Mouse (Mus musculus) forebrain, embryonic 16.5 days (tissue): Measurements from ENCODE around the gene Naa15. TPM values are rescaled to one million over a fixed set of nuclear protein-coding genes. Genes with fewer than 3 reads are reported as not detected.
A peak's percentile ranks its signal among the peaks of the same experiment; 100 is the strongest.

Source experiments
- ATAC-seq: fragments of 200-750 bp; cut with Nextera tagmentation; 2 replicates; pipeline ENCODE4 v1.8.0; 2017; ENCODE audit warnings: mild to moderate bottlenecking, moderate library complexity
- H3K27ac ChIP-seq: fragments of 300-500 bp; sonication (generic); 2 replicates; pipeline ENCODE4 v1.5.1; 2014; ENCODE audit warnings: low read length, control low read depth
- H3K27me3 ChIP-seq: fragments of 300-500 bp; sonication (generic); replicated peaks from 2 replicates; pipeline ENCODE4 v1.6.1; 2014; ENCODE audit warnings: low read length; ENCODE audit not compliant: control insufficient read depth, insufficient read depth
- H3K36me3 ChIP-seq: fragments of 300-500 bp; sonication (generic); 2 replicates; pipeline ENCODE4 v1.6.1; 2014; ENCODE audit not compliant: control insufficient read depth, insufficient read depth
- H3K4me1 ChIP-seq: fragments of 300-500 bp; sonication (generic); replicated peaks from 2 replicates; pipeline ENCODE4 v1.6.1; 2014; ENCODE audit warnings: low read length; ENCODE audit not compliant: control insufficient read depth, insufficient read depth
- H3K4me2 ChIP-seq: fragments of 300-500 bp; sonication (generic); 2 replicates; pipeline ENCODE4 v1.6.1; 2014; ENCODE audit warnings: mild to moderate bottlenecking, low read length, control low read depth
- H3K4me3 ChIP-seq: fragments of 300-500 bp; sonication (generic); replicated peaks from 2 replicates; pipeline ENCODE4 v1.5.1; 2014; ENCODE audit warnings: mild to moderate bottlenecking, low read length, control low read depth
- H3K9ac ChIP-seq: fragments of 300-500 bp; sonication (generic); replicated peaks from 2 replicates; pipeline ENCODE4 v1.6.1; 2014; ENCODE audit warnings: low read depth, low read length, control low read depth
- H3K9me3 ChIP-seq: fragments of 300-500 bp; sonication (generic); 2 replicates; pipeline ENCODE4 v1.6.1; 2016; ENCODE audit warnings: low read length; ENCODE audit not compliant: control insufficient read depth
- WGBS: fragments of 180-500 bp; shearing (Covaris S2); extraction: QIAGEN DNeasy Blood & Tissue Kit; methylation state at CpG from one replicate; pipeline ENCODE4 v1.1.7; 2014; 5-methylcytosine and 5-hydroxymethylcytosine counted together
- polyA plus RNA-seq: library from polyadenylated mRNA; unstranded; fragments of >200 nt; fragmentation: Nextera tagmentation; extraction: Ambion mirVana; gene quantifications from 2 replicates; pipeline ENCODE4 v1.2.1, GENCODE M21; 2015

Gene Naa15
- polyA plus RNA-seq, 1 experiment from 2014 or later, result 56.5 TPM

DNA sequence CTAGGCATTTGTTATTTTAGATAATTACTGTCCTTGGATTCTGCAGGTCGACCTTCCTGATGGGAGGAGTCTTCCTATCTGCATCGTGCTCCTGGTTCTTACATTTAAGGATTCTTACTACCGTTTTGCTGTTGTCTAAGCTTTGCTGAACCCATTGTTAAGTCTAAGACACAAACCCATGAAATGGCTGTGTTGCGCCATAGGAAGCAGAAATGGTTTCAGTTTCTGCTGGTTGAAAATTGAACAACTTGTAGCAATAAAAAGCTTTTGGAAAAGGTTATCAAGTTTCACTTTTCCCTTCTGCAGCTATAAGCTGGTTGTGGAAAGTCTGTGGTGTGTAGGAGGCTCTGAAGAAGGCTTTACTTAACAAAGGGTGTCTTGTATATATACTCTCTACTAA is 60.8 kb downstream of the Naa15 start:
- 90% methylated on average over 4 of the region's 4 CpGs for WGBS

DNA sequence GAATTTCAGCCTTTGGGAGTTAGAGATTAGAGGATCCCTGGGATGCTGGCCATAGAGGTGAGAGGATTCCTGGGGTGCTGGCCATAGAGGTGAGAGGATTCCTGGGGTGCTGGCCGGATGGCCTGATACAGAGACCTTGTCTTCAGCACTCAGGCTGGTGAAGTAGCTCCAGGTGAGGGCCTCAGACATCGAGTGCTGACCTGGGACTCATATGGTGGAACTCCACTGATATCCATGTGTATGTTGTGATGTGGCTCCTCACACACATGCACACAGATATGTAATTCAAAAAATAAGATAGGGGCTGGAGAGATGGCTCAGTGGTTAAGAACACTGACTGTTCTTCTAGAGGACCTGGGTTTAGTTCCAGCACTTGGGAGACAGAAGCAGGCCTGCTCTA is 64.9 kb downstream of the Naa15 start:
- peaks cover 6% of the 10 kb centered on the region; the same call in 1 of the 2 replicates for H3K36me3 ChIP-seq
- H3K9me3 ChIP-seq, result no peaks in the 10 kb centered on the region
- H3K9ac ChIP-seq, result no peak overlapping the region
- no peak overlapping the region for H3K4me2 ChIP-seq
- 46% methylated on average over 2 of the region's 2 CpGs for WGBS
- peaks cover 12% of the 10 kb centered on the region for H3K4me1 ChIP-seq
- no peak overlapping the region for H3K4me3 ChIP-seq
- no peak for ATAC-seq
- H3K27ac ChIP-seq, result no peak overlapping the region
- H3K27me3 ChIP-seq, result no peaks in the 10 kb centered on the region

More for the DNA sequence above, 60.8 kb downstream of the Naa15 start:
- no peaks in the 10 kb centered on the region for H3K9me3 ChIP-seq
- peaks cover 20% of the 10 kb centered on the region for H3K36me3 ChIP-seq
- no peak overlapping the region for H3K4me2 ChIP-seq
- H3K27me3 ChIP-seq, result no peaks in the 10 kb centered on the region
- H3K4me1 ChIP-seq, result no peaks in the 10 kb centered on the region
- H3K27ac ChIP-seq, result no peak overlapping the region
- H3K4me3 ChIP-seq, result no peak overlapping the region
- ATAC-seq, result no peak
- H3K9ac ChIP-seq, result no peak overlapping the region

GRCm38 (mm10) chr3:51481059-51481458 is 66.1 kb downstream of the Naa15 start:
- H3K4me1 ChIP-seq, result peaks cover 23% of the 10 kb centered on the region
- no peaks in the 10 kb centered on the region for H3K27me3 ChIP-seq
- H3K9ac ChIP-seq, result no peak overlapping the region
- no peak overlapping the region for H3K4me2 ChIP-seq
- no peak for ATAC-seq
- no peaks in the 10 kb centered on the region for H3K9me3 ChIP-seq
- no peak overlapping the region for H3K4me3 ChIP-seq
- no peak overlapping the region for H3K27ac ChIP-seq
- no peaks in the 10 kb centered on the region for H3K36me3 ChIP-seq

- no peak overlapping the region for H3K4me2 ChIP-seq
- H3K36me3 ChIP-seq, result no peaks in the 10 kb centered on the region
- no peak overlapping the region for H3K4me3 ChIP-seq
- no peak overlapping the region for H3K9ac ChIP-seq
- H3K9me3 ChIP-seq, result no peaks in the 10 kb centered on the region
- H3K27ac ChIP-seq, result no peak overlapping the region
- ATAC-seq, result no peak
- peaks cover 28% of the 10 kb centered on the region for H3K4me1 ChIP-seq
- WGBS, result 44% methylated on average over 3 of the region's 3 CpGs
- H3K27me3 ChIP-seq, result no peaks in the 10 kb centered on the region
Measured at GRCm38 (mm10) chr3:51481881-51482280, 66.9 kb downstream of the Naa15 start.

DNA sequence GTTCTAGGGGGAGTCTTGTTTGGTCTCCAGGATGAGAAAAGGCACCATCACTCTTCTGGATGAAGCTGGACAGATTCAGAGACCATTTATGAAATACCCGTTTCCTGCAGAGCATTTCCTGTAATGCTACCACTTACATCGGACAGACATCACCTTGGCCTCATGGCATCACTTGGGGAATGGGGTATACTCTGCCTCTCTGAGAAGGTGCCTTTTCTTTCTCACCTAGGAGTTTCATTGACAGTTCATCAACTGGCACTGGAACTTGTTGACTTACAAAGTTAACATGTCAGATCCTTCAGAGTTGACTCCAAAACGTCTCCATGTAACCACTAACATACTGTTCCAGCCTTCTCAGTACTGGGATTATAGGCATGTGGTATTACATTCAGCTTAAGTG is 67.8 kb downstream of the Naa15 start:
- peaks cover 28% of the 10 kb centered on the region for H3K4me1 ChIP-seq
- no peaks in the 10 kb centered on the region for H3K27me3 ChIP-seq
- no peaks in the 10 kb centered on the region for H3K9me3 ChIP-seq
- ATAC-seq, result no peak
- H3K36me3 ChIP-seq, result no peaks in the 10 kb centered on the region
- H3K27ac ChIP-seq, result no peak overlapping the region
- peak overlapping the region; percentile 88; the same call in 1 of the 2 replicates for H3K9ac ChIP-seq
- WGBS, result 80% methylated on average over 3 of the region's 3 CpGs
- H3K4me2 ChIP-seq, result peak overlapping the region; percentile 84
- H3K4me3 ChIP-seq, result no peak overlapping the region; the same call in 1 of the 2 replicates

DNA sequence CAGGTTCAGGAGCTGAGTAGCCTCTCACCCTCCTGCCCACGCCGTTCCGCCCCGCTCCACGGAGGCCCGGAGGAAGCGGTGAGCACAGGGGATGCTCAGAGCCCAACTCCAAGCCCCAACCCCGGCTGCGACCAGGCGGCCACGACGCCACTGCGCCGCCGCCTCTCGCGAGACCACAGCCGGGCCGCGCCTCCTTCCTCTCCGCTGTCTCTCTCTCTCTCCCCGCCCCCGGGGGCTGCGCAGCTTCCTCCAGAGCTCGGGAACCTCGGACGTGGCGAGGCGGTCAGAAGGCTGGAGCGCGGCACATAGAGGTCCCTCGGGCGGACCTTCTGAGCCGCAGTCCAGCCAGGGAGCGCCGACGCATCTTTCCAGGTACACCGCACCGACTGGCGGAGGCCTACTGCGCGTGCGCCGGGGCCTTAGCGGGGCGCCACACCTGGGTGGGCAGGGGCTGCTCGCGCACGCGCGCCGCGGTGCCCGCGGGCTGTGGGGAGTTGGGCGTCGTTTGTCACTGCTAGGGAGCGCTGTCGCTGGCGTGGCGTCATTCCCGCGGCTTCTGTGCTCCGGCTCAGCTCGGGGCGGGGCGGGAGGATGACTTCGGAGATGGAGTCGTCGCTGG is 68.9 kb downstream of the Naa15 start, which contains the start of gene Rab33b:
Gene Rab33b (plus strand): TSS at position 180 of the 619 bp plus-strand sequence.
- Histone ChIP-seq H3K27ac (peak within 1 kb of the TSS; percentile 96), H3K9me3 (no peaks in the 10 kb centered on the region), H3K27me3 (no peaks in the 10 kb centered on the region), H3K4me3 (peak within 1 kb of the TSS; percentile 52), H3K4me2 (peak within 1 kb of the TSS; percentile 84), H3K9ac (peak within 1 kb of the TSS; percentile 88), H3K36me3 (no peaks in the 10 kb centered on the region), H3K4me1 (peaks cover 28% of the 10 kb centered on the region)
- peak; percentile 94 for ATAC-seq
- under 1% methylated on average over 69 of the region's 70 CpGs for WGBS

- Histone ChIP-seq H3K27ac (peak overlapping the region; percentile 96), H3K4me3 (peak overlapping the region; percentile 52), H3K9me3 (no peaks in the 10 kb centered on the region), H3K36me3 (no peaks in the 10 kb centered on the region), H3K4me1 (peaks cover 28% of the 10 kb centered on the region), H3K9ac (peak overlapping the region; percentile 88), H3K4me2 (peak overlapping the region; percentile 84), H3K27me3 (no peaks in the 10 kb centered on the region)
- no peak; the same call in none of the 2 replicates for ATAC-seq
- 0% methylated on average over 33 of the region's 33 CpGs for WGBS
Measured at GRCm38 (mm10) chr3:51484370-51484769, 69.4 kb downstream of the Naa15 start.

GRCm38 (mm10) chr3:51485347-51485746 is 70.4 kb downstream of the Naa15 start:
- ATAC-seq, result no peak
- no peaks in the 10 kb centered on the region for H3K36me3 ChIP-seq
- H3K27me3 ChIP-seq, result no peaks in the 10 kb centered on the region
- H3K4me3 ChIP-seq, result peak overlapping the region; percentile 52
- no peaks in the 10 kb centered on the region for H3K9me3 ChIP-seq
- 79% methylated on average over 4 of the region's 4 CpGs for WGBS
- no peak overlapping the region for H3K27ac ChIP-seq
- no peak overlapping the region for H3K9ac ChIP-seq
- peak overlapping the region; percentile 84 for H3K4me2 ChIP-seq
- H3K4me1 ChIP-seq, result peaks cover 30% of the 10 kb centered on the region

DNA sequence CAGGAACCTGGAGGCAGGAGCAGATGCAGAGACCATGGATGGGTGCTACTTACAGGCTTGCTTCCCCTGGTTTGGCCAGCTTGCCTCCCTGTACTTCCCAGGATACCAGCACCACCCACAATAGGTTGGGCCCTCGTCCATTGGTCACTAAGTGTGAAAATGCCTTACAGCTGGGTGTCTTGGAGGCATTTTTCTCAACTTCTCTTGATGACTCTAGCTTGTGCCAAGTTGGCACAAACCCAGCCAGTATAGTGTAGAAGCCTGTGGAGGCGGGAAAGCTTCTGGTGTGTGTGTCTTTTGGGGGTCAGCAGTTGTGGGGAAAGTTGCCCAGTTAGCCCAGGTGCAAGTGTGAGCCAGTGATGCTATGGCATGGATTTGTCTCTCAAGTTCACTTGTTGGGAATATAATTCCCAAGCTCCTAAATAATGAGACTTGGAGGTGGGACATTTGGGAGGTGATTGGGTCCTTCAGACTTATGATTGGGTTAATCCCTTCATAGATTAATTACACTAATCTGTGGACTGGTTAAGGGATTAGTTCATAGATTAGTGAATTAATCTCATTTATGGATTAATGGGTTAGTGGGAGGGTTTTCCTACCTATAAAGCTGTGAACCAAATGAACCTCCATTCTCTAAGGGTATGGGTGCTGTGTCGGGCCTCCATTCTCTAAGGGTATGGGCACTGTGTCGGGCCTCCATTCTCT is 71.7 kb downstream of the Naa15 start:
- WGBS, result 66% methylated on average over 4 of the region's 4 CpGs
- H3K4me2 ChIP-seq, result no peak overlapping the region
- H3K4me3 ChIP-seq, result no peak overlapping the region
- ATAC-seq, result no peak
- peaks cover 33% of the 10 kb centered on the region for H3K4me1 ChIP-seq
- no peak overlapping the region for H3K27ac ChIP-seq
- H3K27me3 ChIP-seq, result no peaks in the 10 kb centered on the region
- no peak overlapping the region for H3K9ac ChIP-seq
- H3K36me3 ChIP-seq, result no peaks in the 10 kb centered on the region
- no peaks in the 10 kb centered on the region for H3K9me3 ChIP-seq
